Mouse (Mus musculus) naive thymus-derived CD4-positive, alpha-beta T cell, adult 2 months (primary cell): ENCODE measurements at regions not wholly inside any gene's neighbourhood (a gene's known extent, or its start where the extent isn't known, plus 50 kb on each side); places are given as distances from the start of the nearest gene placed in this dataset.

Source experiments
- DNase-seq: peaks from one replicate; pipeline ENCODE4 v3.0.0-alpha.2; 2011; ENCODE audit warnings: low read depth

DNA sequence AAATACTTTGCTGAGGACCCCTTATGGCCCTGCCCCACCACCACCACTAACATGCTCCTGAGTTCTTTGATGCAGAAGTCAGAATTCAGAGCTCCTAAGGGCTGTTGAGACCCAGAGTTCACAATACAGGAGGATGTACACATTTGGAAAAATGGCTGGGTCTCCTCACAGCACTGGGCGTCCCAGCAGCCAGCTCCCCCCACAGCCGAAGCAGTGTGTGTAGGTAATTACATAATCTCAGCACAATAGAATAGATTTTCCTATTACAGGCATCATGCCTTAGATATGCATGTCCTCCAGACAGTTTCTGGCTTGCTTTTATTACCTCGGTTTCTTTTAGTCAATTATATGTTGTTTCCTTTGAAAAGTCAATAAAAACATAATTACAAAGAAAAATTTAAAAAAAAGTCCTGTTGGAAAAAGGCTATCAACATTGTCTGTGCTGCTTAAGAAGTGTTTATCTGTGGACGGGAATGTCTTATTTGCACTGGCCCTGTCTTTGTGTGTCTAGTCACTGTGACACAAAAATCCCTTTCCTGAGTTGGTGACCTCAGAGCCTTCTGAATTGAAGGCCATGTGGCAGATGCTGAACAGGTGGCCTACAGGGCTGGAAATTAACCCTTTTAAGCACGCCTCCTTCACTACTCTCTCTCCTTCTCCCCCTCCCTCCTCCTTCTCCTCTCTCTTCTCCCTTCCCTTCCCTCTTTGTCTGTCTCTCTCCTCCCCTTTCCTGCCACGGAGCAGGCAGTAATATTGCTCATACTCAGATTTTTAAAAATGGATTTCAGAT lies 339.9 kb upstream of the Gm10131 start:
- no peak for DNase-seq

DNA sequence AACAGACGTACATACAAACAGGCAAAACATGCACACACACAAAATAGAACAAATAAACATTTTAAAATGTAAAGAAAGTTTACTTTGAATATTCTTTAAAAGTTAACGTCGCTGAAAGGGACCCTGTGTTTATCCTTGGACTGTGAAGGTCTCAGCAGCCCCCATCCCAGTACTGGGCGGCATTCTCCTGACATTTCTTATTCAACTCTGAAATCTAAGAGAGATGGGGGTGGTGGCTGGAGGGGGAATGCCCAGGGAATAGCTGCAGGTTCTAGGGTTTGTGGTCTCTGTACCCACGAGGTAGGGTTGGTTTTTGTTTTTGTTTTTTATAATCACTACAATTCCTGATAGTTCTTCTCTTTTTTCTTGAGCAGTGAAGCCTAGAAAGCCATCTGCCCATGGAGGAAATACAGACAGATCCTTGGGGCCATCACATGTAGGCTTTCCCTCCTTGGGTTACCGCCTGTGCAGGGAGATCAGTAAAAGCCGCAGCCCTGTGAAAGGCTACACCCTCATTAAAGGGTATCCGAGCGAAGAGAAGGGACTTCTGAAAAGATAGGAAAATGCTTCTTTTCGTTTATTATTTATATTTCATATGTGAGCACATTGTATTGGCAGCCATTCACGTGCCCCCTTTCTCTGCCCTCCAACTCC lies 338.0 kb upstream of the Gm10131 start:
- DNase-seq, result no peak

DNA sequence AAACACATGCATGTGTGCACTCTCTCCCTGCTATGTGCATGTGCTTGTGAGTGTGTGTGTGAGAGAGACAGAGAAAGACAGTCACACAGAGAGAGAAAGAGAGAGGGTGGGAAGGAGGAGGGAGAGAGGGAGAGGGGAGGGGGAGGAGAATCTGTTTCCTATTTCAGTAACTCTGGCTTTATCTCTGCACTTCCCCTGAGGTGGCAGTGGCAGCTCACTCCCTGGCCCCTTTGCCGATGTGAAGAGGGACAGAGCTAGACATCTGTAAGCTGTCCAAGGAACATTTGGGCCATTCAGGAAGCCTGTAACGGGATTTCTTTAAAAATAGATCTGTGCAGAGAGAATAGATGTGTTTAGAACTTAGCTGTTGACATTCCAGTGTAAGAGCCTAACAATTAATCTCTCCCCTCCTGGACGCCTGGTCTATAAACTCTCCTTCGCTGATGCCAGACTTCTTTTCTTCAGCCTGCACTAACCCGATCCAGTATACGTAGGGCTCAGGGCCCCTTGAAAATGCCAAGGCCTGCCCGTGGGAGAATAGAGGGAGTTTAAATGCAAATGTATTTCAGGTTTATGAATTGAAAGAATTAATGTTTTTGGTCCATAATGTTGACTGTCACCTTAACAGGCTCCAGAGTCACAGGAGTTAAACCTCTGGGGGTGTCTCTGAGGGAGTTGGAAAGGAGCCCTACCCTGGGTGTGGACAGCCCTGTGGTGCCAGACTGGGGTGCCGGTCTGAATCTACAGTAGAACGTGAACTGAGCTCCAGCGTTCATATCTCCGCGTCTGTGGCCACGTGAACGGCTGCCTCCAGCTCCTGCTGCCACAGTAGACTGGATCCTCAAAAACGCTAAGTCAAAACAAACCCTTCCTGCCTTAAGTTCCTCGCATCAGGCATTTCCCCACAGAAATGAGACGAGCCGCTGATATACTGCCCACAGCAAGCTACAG lies 336.6 kb upstream of the Gm10131 start:
- DNase-seq, result no peak

DNA sequence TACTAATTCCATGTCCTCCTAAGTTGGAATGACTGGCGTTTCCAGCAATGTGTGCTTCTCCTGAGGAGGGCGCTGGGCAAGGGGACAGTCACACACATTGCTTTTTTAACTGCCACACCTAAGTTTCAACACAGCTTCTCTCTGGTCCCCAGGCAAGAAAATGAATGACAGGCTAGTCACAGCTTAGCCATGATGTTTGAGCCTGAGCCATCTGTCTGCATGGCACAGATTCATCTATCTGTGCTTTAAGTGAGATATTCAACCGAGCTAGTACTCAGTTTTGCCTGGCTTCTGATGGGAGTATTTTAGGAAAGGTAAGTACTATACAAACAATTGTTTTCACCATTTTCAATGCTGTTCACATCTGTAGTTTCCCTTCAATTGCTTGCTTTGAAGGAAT lies 331.2 kb upstream of the Gm10131 start:
- no peak for DNase-seq

DNA sequence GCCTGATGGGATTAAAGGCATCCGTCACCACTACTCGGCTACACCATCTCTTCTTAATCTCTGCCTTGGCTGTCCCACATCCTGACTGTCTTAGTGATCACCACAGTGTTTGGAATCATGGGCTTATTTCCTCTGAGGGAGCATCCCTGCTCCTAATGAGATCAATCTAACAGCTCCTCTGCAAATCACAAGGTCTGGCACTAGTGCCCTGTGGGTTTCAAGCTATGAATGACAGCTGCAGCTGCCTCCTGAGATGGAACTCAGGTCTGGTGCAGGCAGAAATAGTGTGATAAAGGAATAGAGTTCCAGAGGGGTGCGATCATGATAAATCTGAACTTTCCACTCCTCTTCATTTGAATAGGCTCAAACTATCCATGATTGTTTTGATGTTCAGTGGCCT lies 330.2 kb upstream of the Gm10131 start:
- DNase-seq, result no peak

DNA sequence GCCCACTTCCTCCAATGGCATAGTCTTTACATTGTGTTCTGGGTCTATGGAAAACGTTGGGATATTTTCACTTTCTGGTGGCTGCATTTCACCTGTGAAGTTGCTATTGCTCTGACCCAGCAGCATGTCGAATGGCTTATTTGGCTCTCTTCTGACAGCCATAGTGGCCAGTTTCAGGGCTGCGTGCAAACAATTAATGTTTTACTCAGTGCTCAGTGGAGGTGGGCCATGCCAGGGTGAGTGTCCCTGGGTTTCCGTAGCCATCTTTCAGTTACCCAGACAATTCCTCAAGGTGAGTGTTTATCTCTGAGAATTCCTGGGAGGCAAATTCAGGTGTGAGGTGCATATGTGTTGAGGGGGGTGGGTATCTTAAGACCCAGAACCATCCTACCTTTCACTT lies 329.2 kb upstream of the Gm10131 start:
- no peak for DNase-seq

DNA sequence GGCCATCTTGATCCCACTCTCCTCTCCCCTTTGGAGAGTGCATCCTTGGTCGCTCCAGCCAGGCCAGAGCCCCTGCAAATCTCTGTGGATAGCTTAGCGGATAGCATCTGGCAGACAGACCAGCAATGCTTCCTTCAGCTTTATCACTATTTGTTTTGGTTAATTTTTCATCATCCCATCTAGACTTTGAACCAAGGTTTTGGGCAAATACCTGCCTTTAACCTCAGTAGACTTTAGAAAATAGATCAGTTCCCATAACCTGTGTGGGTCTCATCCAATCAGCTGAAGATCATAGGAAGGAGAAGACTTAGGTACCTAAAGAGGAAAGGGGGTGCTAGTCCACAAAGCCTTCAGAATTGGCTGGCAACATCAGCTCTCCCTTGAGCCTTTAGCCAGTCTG lies 327.2 kb upstream of the Gm10131 start:
- DNase-seq, result no peak

DNA sequence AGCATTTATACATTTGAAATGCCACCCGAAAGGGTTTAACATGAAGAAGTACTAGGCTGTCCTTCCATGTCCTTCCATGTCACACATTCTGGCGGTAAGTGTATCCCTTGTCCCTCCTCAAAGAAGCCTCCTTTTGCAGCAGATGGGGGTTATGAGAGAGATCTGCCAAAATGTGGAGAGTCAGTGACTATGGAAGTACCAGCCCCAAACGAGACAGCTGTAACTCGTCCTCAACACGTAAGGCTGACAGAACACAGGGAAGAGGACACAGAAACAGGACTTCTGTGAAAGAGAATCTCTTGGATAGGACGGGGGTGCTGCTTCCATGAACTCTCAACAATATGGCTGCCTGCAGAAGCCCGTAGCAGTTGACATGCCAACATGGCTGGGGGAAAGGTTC lies 320.4 kb upstream of the Gm10131 start:
- no peak for DNase-seq

DNA sequence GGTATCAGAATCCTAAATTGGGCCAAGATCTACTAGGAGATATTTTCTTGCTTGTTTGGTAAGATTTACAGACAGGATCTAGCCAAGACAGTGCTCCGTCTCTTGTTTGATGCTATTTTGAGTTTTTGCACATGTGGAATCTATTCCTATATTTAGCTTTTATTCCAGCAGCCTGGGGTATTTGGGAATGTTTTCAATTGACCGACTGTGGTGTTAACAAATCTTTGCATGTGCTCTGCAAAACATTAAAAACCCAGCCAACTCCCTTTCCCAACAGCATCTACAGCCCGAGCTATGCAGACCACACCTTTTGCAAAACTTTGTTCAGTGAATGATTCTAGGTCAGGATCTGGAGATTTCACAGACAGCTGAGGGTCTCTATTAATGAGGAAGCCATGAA lies 317.7 kb upstream of the Gm10131 start:
- no peak for DNase-seq

DNA sequence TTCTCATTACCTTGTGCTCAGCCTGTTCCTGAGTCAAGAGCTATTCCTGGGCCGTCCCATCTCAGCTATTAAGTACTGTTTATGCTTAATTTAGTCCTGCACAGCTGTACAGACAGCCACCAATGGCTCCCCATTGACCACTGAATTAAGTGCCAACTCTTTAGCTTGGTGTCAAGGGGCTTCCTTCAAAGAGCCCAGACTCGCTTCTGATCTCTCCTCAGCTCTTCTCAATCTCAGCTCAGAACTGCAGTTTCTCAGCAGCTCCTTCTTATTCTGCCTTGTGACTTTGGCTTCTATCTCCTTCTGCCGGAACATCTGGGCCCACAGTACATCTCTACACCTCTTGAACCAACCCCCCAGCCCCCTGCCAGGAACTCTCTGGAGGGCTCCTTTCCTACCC lies 290.0 kb upstream of the Gm10131 start:
- no peak for DNase-seq

DNA sequence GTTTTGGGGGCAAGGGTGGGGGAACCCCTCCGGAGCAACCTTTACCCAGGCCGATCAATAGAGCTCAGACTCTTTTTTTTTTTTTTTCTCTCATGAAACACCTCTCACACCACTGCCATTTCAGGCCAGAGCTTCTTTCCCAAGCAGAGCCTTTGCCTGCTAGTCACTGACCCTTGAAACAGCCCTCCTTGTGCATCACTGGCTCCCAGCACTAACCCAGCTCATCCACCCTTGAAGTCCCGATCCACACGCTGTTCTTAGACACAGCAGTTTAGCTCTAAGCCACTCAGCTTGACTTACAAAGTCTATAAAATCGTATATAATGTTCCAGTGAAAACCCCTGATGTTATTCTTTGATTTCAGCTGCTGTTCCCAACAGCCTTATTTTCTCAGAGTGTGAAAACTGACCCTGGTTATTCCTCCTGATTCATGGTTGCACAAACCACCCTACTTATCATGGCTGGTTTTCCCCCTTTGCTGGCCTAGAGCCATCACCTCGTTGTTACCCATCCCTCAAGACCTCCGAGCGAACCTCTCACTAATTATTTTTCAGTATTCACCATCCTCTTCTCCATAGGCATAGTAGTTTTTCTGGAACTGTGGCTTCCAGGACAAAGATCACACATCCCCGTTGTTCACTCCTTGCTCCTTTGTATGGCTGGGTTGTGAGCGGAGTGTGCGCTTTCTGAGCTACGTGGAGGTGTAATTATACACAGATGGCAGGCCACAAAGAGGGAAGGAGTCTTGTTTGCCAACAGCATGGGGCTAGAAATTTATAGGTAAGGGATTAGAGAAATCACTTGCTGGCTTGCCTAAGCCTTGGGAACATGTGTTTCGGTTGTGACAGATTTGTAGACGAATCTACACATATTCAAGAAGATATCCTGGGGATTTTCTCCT lies 287.6 kb upstream of the Gm10131 start:
- no peak for DNase-seq

DNA sequence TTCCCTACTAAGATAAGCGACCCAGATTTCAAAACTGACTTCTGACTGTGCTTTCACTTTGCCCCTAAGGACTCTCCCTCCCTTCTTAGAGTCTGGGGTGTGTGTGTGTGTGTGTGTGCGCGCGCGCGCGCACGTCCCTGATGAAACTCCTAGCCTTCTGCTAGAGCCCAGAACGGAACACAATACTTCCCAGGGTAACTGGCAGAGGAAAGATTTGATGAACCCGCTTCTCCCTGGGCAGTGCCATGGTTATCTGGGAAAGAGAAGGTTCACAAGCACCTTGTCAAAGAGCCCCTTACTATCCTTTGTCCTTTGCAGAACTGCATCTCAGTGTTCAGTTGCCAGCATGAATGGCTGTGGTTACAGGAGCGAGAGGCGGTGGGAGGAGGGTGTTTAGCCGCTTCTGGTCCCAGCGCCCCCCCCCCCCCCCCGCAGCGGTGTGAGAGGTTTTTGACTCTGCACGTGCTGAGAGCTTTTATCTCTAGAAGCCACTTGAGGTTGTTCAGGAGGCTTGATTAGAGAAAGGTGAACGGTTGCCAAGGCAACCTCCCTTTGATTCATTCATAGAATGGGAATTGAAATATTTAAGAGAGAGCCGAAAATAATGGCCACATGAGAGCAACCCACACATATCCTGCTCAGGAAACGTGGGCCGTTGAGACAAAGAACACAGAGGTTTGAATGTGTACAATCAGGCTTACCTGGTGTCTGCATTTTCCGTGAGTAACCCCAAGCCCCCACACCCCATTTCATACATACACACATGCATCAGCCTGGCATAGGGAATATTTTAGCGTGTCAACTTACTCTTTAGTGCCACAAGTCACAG lies 286.3 kb upstream of the Gm10131 start:
- peak; percentile 85 for DNase-seq

DNA sequence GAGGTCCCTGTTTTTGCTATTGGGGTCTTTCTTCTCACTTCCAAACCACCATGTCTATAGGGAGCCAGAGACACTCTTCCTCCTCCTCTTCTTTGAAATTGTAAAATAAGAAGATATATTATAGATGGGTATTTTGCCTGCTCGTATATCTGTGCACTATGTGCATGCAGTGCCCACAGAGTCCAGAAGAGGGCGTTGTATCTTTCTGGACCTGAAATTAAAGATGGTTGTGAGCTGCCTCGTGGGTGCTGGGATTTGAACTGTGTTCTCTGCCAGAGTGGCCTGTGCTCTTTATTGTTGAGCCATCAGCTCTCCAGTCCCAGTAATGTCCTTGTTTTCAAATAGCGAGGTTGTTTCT lies 285.7 kb upstream of the Gm10131 start:
- no peak for DNase-seq

DNA sequence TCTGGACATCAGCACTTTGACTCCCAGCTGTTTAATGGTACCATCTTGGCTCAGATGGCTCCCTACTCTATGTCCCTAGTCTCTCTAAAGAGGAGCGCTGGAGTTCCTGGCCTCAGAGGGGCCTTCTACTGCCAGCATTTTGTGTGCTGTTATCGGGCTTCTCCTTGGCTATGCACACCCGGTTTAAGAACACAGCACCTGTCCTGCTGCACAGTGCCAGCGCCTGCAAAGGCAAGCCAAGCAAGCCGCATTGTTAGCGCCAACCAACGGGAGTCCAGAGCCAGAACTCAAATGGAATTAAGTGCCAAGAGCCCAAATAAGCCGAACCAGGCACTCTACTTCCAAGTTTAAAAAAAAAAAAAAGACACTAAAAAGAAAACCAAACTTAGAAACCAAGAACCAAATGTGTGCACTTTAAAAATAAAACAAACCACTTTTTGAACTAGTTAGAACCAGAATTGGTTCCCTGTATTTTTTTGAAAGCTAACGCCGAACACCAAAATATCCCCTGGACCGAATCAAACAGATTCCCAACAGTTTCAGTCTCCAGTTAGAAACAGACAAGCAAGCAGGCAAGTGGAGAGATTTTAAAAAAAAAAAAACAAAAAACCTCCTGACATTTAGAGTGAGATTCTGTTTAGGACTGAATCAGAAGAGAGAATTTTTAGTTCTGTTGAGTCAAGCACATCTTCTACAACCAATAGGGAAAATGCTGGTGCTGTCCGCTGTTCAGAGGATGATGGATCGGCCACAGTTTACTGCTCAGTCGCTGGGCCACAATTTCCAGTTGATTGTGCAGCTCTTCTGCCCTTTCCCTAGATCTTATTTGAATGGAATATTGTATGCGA lies 281.7 kb upstream of the Gm10131 start:
- no peak for DNase-seq

DNA sequence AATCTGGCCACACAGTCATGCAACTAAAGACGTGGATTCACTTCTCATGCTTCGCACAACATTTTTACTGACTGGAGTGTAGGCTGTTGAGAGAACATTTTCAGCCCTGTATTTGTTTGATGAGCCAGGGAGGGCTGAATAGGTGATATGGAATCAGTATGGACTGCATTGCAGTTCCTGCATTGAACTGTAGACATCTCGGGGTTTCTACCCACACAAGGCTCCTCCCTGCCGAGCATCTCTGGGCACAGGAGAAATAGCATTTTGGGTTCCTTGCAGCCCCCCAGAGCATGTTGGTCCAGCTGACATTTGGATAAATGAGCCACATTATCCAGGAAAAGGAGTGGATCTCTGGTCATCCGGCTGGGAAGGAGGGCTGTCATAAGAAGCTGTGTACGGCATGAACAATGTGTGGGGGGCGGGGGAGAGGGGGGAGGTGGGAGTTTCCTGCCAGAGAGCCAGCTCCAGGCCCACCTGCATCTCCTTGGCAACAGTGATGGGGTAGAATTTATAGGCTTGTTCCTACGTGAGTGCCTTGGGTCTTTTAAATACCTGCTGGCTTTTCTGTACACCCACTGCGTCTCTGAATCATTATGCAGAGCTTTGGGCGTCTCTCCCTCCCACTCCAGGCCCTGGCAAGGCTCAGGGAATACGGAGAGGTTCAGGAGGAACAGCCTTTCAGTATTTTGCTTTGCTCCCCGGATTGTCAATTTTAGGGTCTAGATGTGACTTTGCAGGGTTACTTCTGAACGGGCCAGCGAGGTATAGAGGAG lies 280.9 kb upstream of the Gm10131 start:
- no peak for DNase-seq

DNA sequence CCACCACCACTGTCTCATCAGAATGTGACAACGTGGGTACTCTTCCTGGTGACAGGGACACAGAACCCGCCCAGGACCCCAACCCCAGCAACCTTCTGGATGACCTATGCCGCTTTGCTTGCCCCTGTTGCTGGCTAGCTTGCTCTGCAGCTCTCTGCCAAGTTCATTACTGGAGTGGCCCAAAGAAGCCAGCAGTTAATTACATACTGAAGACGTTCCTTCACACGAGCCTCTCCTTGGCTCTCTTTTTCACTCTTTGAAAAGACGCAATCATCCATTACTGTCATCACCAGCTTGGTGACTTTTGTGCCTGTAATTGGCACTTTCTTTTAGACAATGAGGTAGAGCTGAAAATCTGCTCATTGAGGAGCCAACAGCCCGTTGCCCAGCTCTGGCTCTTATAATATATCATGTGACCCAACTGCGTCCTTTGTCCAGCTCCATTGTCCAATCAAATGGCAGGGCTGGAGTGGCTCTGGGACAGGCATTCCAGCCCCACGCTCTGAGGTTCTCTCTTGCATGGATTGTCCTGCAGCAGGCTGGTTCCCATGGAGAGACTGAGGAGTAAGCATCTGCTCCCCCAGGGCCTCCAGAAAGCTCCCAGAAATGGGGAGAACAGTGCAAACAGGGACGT lies 274.4 kb upstream of the Gm10131 start:
- DNase-seq, result no peak

DNA sequence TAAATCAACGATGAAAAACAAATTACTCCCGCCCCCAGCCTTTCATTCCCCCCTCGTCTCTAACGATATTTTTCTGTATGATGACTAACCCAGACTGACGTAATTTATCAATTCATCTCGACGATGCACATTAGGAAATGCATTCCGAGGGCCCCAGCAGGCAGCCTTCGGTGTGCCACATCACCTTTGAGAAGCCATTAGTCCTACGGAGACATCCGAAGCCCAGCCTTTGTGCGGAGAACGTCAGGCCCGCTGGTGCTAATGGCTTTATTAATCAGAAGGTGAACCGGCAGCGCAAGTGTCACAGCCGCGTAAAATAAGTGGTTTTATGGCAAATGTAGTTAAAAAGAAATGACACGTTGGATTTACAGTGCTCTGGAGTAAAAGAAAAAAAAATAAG lies 269.1 kb upstream of the Gm10131 start:
- DNase-seq, result no peak

DNA sequence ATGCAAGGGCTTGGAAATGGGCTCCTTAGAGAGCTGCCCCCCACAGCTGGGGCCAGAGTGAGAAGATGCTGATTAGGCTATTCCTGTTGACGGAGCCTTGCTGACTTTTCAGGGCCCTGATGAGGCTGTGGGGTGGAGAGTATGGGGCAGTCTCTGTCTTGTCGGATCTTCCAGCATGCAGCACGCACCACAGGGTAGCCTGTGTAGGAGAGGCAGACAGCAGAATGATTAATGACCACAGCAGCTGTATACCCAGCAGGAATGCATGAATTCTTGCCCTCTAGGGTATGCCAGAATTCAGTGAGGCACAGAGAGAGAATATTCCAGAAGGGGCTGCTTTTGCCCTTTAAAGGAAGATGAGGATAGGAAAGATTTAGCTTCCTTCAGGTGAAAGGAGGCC lies 265.6 kb upstream of the Gm10131 start:
- DNase-seq, result no peak

DNA sequence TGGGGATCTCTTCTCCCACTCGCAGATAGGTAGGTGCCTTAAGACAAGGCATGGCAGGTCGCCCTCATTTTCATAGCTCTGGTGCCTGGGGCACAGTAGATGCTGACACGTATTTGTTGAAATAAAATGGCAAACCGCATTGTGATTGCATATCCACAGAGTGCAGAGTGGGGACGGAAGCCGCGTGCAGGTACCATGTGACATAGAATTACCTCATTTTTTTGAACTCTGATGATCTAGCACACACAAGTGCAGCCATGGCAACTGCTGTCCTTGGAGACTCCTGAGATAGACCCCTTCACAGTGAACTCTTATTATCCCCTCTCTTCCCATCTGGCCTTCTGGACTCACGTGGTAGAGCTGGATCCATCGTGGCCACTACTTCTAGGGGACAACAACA lies 262.7 kb upstream of the Gm10131 start:
- DNase-seq, result no peak
